In the genomic region with DNA sequence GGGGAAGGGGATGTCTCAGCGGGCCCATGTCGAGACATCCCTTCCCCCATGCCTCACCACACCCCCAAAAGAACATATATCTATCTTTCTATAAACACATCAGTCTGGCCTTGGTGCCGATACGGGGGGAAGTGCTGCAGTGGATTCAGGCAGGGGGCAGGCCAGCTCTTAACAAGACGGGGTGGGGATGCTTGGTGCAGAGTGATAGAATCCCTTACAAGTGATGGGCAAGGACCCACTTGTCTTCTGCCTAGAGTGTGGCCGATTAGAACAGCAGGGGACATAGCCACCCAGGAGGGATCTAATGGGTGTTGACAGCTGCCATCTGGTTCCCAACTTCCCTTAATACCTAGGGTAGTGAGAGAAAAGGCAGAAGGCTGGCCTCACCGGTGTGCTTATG, we compare ENCODE assay signal across 16 mouse cellular contexts. TPM values are rescaled to one million over a fixed set of nuclear protein-coding genes. Genes with fewer than 3 reads are reported as not detected.
DNase-seq lines count a peak whose midpoint lies in the region; ATAC-seq and TF ChIP-seq lines count a peak whose summit lies in the region.
"Had no signal": no experiment of that assay in that cellular context is flagged by ENCODE, and none has a peak within 500 bp of the region (broad histone marks: within the 10 kb centered on the region; RNA-seq: fewer than 3 reads in every experiment).

No protein-coding gene starts in this region.

- H3K4me3 ChIP-seq in heart, embryonic 15.5 days = no peak overlapping the region
- no peak overlapping the region for H3K4me3 ChIP-seq in lung, embryonic 14.5 days (ENCODE audit: low read depth, low read length)
- H3K4me3 ChIP-seq in embryonic facial prominence, embryonic 15.5 days (replicated peaks) = no peak overlapping the region
- no peak overlapping the region for H3K4me3 ChIP-seq in small intestine, adult 2 months (ENCODE audit: low read depth, low read length)
- H3K4me3 ChIP-seq: hindbrain, embryonic 15.5 days; liver, embryonic 15.5 days had no signal

- H3K9ac ChIP-seq in heart, embryonic 15.5 days = no peak overlapping the region
- H3K9ac ChIP-seq in lung, embryonic 14.5 days = no peak overlapping the region
- H3K9ac ChIP-seq in embryonic facial prominence, embryonic 15.5 days = no peak overlapping the region
- H3K9ac ChIP-seq: hindbrain, embryonic 15.5 days; liver, embryonic 15.5 days had no signal

- ATAC-seq in heart, embryonic 15.5 days (replicated peaks; ENCODE audit: insufficient number of reproducible peaks, insufficient read depth, low FRiP score, low read depth) = no peak
- no peak for ATAC-seq in lung, embryonic 14.5 days (ENCODE audit: insufficient read depth)
- no peak for ATAC-seq in embryonic facial prominence, embryonic 15.5 days (ENCODE audit: insufficient number of reproducible peaks, low FRiP score, low TSS enrichment, low read depth)
- ATAC-seq: forebrain, embryonic 14.5 days had no signal

- H3K27me3 ChIP-seq in heart, embryonic 15.5 days = peaks cover 20% of the 10 kb centered on the region
- no peaks in the 10 kb centered on the region for H3K27me3 ChIP-seq in lung, embryonic 14.5 days (ENCODE audit: insufficient read depth, low read length)
- H3K27me3 ChIP-seq in embryonic facial prominence, embryonic 15.5 days = no peaks in the 10 kb centered on the region
- H3K27me3 ChIP-seq in small intestine, adult 2 months (ENCODE audit: control insufficient read depth, insufficient read depth, low read length) = no peaks in the 10 kb centered on the region
- H3K27me3 ChIP-seq: hindbrain, embryonic 15.5 days; liver, embryonic 15.5 days had no signal

- TF ChIP-seq CTCF in lung, embryonic 14.5 days (IDR thresholded peaks at IDR 0.05; ENCODE audit: low read depth) = no peak
- no peak for TF ChIP-seq CTCF in small intestine, adult 2 months (IDR thresholded peaks at IDR 0.05; ENCODE audit: extremely low read depth, insufficient read length, insufficient replicate concordance, low read depth, low read length)

- no peak for DNase-seq in heart, postnatal 10 days
- no peak for DNase-seq in lung, embryonic 14.5 days
- DNase-seq in lung, postnatal 36 days = no peak
- DNase-seq in urinary bladder, postnatal 14 days (ENCODE audit: low spot score) = no peak
- DNase-seq in urinary bladder, postnatal 4 days (ENCODE audit: low spot score in 2 of 2) = no peak
- DNase-seq: adrenal gland, postnatal 25 days; cerebellum, adult 2 months; gastrocnemius, postnatal 36 days had no signal

- peaks cover 7% of the 10 kb centered on the region; the same call in 1 of the 2 replicates for H3K4me1 ChIP-seq in heart, embryonic 15.5 days (replicated peaks)
- 0 out of 2 replicates have a peak, but pooled peaks cover 10% of the 10 kb centered on the region for H3K4me1 ChIP-seq in lung, embryonic 14.5 days (ENCODE audit: insufficient read depth)
- peaks cover 49% of the 10 kb centered on the region for H3K4me1 ChIP-seq in embryonic facial prominence, embryonic 15.5 days
- peaks cover 7% of the 10 kb centered on the region for H3K4me1 ChIP-seq in small intestine, adult 2 months (ENCODE audit: control insufficient read depth, insufficient read depth, insufficient read length, low read length)

- TF ChIP-seq POLR2A in small intestine, adult 2 months (IDR thresholded peaks at IDR 0.05; ENCODE audit: low read depth, low read length) = no peak

- no peaks in the 10 kb centered on the region for H3K36me3 ChIP-seq in heart, embryonic 15.5 days
- no peaks in the 10 kb centered on the region for H3K36me3 ChIP-seq in lung, embryonic 14.5 days (ENCODE audit: insufficient read depth)
- H3K36me3 ChIP-seq in embryonic facial prominence, embryonic 15.5 days = no peaks in the 10 kb centered on the region
- no peaks in the 10 kb centered on the region for H3K36me3 ChIP-seq in small intestine, adult 2 months (ENCODE audit: control insufficient read depth, insufficient read depth, low read length)
- H3K36me3 ChIP-seq: hindbrain, embryonic 15.5 days; liver, embryonic 15.5 days had no signal

- 16% methylated on average over 7 of the region's 7 CpGs for WGBS in heart, embryonic 15.5 days
- WGBS in lung, embryonic 14.5 days = 25% methylated on average over 7 of the region's 7 CpGs
- 44% methylated on average over 7 of the region's 7 CpGs for WGBS in embryonic facial prominence, embryonic 15.5 days
- WGBS in small intestine, adult 2 months = 72% methylated on average over 7 of the region's 7 CpGs

- H3K27ac ChIP-seq in heart, embryonic 15.5 days = peak overlapping the region; percentile 73
- H3K27ac ChIP-seq in lung, embryonic 14.5 days (ENCODE audit: low read depth) = peak overlapping the region; percentile 68; the same call in 1 of the 2 replicates
- peak overlapping the region; percentile 84 for H3K27ac ChIP-seq in embryonic facial prominence, embryonic 15.5 days (replicated peaks)
- H3K27ac ChIP-seq in small intestine, adult 2 months (ENCODE audit: insufficient read depth, low read depth, low read length) = peak overlapping the region; percentile 89
- H3K27ac ChIP-seq: hindbrain, embryonic 15.5 days had no signal

- H3K9me3 ChIP-seq in heart, embryonic 15.5 days (replicated peaks) = no peaks in the 10 kb centered on the region
- no peaks in the 10 kb centered on the region for H3K9me3 ChIP-seq in lung, embryonic 14.5 days (ENCODE audit: low read depth, low read length)
- H3K9me3 ChIP-seq in embryonic facial prominence, embryonic 15.5 days (replicated peaks) = no peaks in the 10 kb centered on the region
- H3K9me3 ChIP-seq: hindbrain, embryonic 15.5 days; liver, embryonic 15.5 days had no signal

- intact Hi-C loops in heart, postnatal 10 days (cut with DNase I) = loop anchor here (5.0 kb wide), 1 partner anchor 36 kb away; no protein-coding TSS in a partner anchor

- no peak overlapping the region for H3K4me2 ChIP-seq in heart, embryonic 15.5 days
- no peak overlapping the region for H3K4me2 ChIP-seq in lung, embryonic 14.5 days
- H3K4me2 ChIP-seq in embryonic facial prominence, embryonic 15.5 days (replicated peaks) = no peak overlapping the region
- H3K4me2 ChIP-seq: hindbrain, embryonic 15.5 days; liver, embryonic 15.5 days had no signal

RNA-seq across cellular contexts. Expression of a gene that starts 3.9 kb away (rescaled TPM):
- 11.7 and 49.8 TPM in 2 replicates for polyA plus RNA-seq in heart, embryonic 15.5 days (2015; fragmentation: Nextera tagmentation; extraction: Ambion mirVana)
- 1 to 10 TPM; 2.4 to 3.8 TPM for total RNA-seq in heart, postnatal 10 days (2021)
- 35.4 and 42.5 TPM in 2 replicates for polyA plus RNA-seq in lung, embryonic 14.5 days (2014; fragmentation: Nextera tagmentation; extraction: Ambion mirVana)
- 126 and 137 TPM in 2 replicates for polyA plus RNA-seq in embryonic facial prominence, embryonic 15.5 days (2015; fragmentation: Nextera tagmentation; extraction: Ambion mirVana)
- polyA plus RNA-seq in small intestine, adult 2 months (2012; rRNA removed) = 107 and 120 TPM in 2 replicates

RNA-seq across cellular contexts. Expression of a gene that starts 15.1 kb away (rescaled TPM):
- 459 and 624 TPM in 2 replicates for polyA plus RNA-seq in heart, embryonic 15.5 days (2015; fragmentation: Nextera tagmentation; extraction: Ambion mirVana)
- total RNA-seq in heart, postnatal 10 days (2021) = 100 to 1,000 TPM; 168 to 187 TPM
- 1,035 and 1,087 TPM in 2 replicates for polyA plus RNA-seq in lung, embryonic 14.5 days (2014; fragmentation: Nextera tagmentation; extraction: Ambion mirVana)
- polyA plus RNA-seq in embryonic facial prominence, embryonic 15.5 days (2015; fragmentation: Nextera tagmentation; extraction: Ambion mirVana) = 1,542 and 1,589 TPM in 2 replicates
- polyA plus RNA-seq in small intestine, adult 2 months (2012; rRNA removed) = 263 and 363 TPM in 2 replicates

RNA-seq across cellular contexts. Expression of a gene that starts 15.2 kb away (rescaled TPM):
- polyA plus RNA-seq in heart, embryonic 15.5 days (2015; fragmentation: Nextera tagmentation; extraction: Ambion mirVana) = not detected in 2 replicates
- total RNA-seq in heart, postnatal 10 days (2021) = not detected
- polyA plus RNA-seq in lung, embryonic 14.5 days (2014; fragmentation: Nextera tagmentation; extraction: Ambion mirVana) = not detected in 2 replicates
- 0.96 TPM in 1 of 2 replicates, not detected in the other for polyA plus RNA-seq in embryonic facial prominence, embryonic 15.5 days (2015; fragmentation: Nextera tagmentation; extraction: Ambion mirVana)
- 1.1 TPM in 1 of 2 replicates, not detected in the other for polyA plus RNA-seq in small intestine, adult 2 months (2012; rRNA removed)
- total RNA-seq: adrenal gland, postnatal 25 days; gastrocnemius, postnatal 36 days; layer of hippocampus, postnatal 14 days; midbrain, postnatal 0 days had no signal
- polyA plus RNA-seq: cerebellum, adult 2 months; forebrain, embryonic 14.5 days; hindbrain, embryonic 15.5 days; liver, embryonic 15.5 days; midbrain, postnatal 0 days had no signal

RNA-seq across cellular contexts. Expression of a gene that starts 20.8 kb away (rescaled TPM):
- 1.6 and 2.5 TPM in 2 replicates for polyA plus RNA-seq in heart, embryonic 15.5 days (2015; fragmentation: Nextera tagmentation; extraction: Ambion mirVana)
- total RNA-seq in heart, postnatal 10 days (2021) = 1 to 10 TPM in 1 of 2 experiments, not detected in 1; 1.1 TPM
- 1.0 and 1.3 TPM in 2 replicates for polyA plus RNA-seq in lung, embryonic 14.5 days (2014; fragmentation: Nextera tagmentation; extraction: Ambion mirVana)
- 110 and 112 TPM in 2 replicates for polyA plus RNA-seq in embryonic facial prominence, embryonic 15.5 days (2015; fragmentation: Nextera tagmentation; extraction: Ambion mirVana)
- polyA plus RNA-seq in small intestine, adult 2 months (2012; rRNA removed) = 0.56 and 0.87 TPM in 2 replicates
- total RNA-seq: layer of hippocampus, postnatal 14 days; midbrain, postnatal 0 days had no signal
- polyA plus RNA-seq: cerebellum, adult 2 months; forebrain, embryonic 14.5 days had no signal

RNA-seq across cellular contexts. Expression of a gene that starts 29.7 kb away (rescaled TPM):
- polyA plus RNA-seq in heart, embryonic 15.5 days (2015; fragmentation: Nextera tagmentation; extraction: Ambion mirVana) = 9.3 and 15.5 TPM in 2 replicates
- 1 to 10 TPM; 7.7 to 8.6 TPM for total RNA-seq in heart, postnatal 10 days (2021)
- polyA plus RNA-seq in lung, embryonic 14.5 days (2014; fragmentation: Nextera tagmentation; extraction: Ambion mirVana) = 20.7 and 22.6 TPM in 2 replicates
- 26.3 and 29.0 TPM in 2 replicates for polyA plus RNA-seq in embryonic facial prominence, embryonic 15.5 days (2015; fragmentation: Nextera tagmentation; extraction: Ambion mirVana)
- polyA plus RNA-seq in small intestine, adult 2 months (2012; rRNA removed) = 10.8 and 15.1 TPM in 2 replicates
